Mouse (Mus musculus): ENCODE data around the gene Alad. TPM values are rescaled to one million over a fixed set of nuclear protein-coding genes. Genes with fewer than 3 reads are reported as not detected.
A peak's percentile ranks its signal among the peaks of the same experiment; 100 is the strongest.

Alad gene
- polyA plus RNA-seq, 2 experiments: 57.3 to 90.2 TPM

DNA sequence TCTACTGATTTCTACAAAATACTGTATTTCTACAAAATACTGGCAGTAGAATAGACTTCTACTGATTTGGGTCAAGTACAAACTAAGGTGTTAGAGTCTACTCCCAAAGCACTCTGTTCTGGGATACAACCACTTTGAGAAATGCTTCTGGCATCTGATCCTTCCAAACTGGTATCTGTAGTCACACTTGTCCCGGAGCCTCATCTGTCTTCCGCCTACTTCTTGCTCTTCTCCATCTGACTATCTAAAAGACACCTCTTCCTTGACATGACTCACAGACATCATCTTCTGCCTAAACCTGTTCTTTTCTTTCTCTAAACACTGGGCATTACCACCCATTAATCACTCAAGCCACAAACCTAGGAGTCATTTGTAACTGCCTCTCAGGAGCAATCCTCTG lies 47.6 kb downstream of the Alad start:
- no peak for TF ChIP-seq POLR2A (IDR thresholded peaks at IDR 0.05; ENCODE audit: borderline replicate concordance, extremely low read depth, insufficient read depth, insufficient read length)
- Histone ChIP-seq H3K36me3 (ENCODE audit: control insufficient read depth, insufficient read depth, low read length) (no peaks in the 10 kb centered on the region), H3K4me2 (replicated peaks; ENCODE audit: low read depth, low read length, severe bottlenecking) (no peak overlapping the region), H3K4me3 (replicated peaks; ENCODE audit: low read length) (no peak overlapping the region), H3K4me1 (ENCODE audit: control insufficient read depth, insufficient read depth, low read length) (no peaks in the 10 kb centered on the region), H3K27ac (replicated peaks; ENCODE audit: low read depth, low read length) (no peak overlapping the region), H3K9ac (ENCODE audit: low read depth, low read length, severe bottlenecking) (no peak overlapping the region), H3K27me3 (ENCODE audit: control insufficient read depth, insufficient read depth, low read length) (no peaks in the 10 kb centered on the region), H3K9me3 (ENCODE audit: control insufficient read depth, low read length) (no peaks in the 10 kb centered on the region)
- WGBS: 84% methylated on average over 2 of the region's 2 CpGs
- ATAC-seq (ENCODE audit: low FRiP score, low read depth) (no peak), DNase-seq (ENCODE audit: low spot score) (no peak)

DNA sequence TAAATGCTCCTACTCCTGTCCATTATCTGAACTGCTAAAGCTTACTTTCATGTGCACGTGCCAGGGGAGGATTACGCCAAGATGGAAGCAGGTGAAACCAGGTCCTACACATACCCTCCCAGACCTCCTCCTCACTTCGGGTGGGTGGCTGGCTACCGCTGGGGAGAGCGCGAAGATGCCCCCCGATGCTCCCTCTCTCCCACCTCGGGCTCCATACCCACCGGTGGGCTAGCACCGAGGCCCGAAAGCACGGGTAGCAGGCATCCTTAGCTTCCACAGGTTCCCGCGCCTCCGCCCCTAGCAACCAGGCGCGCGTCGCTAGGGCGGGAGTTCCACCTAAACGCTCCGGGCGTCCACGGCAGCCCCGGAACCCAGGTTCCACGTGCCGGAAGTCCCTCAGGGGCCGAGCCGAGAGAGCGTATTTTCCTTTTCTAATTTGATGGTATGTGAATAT lies 49.1 kb downstream of the Alad start, which contains the start of gene Wdr31:
Wdr31 (minus strand) TSS at position 299 of the 454 bp plus-strand sequence.
- Histone ChIP-seq H3K27me3 (ENCODE audit: control insufficient read depth, insufficient read depth, low read length) (no peaks in the 10 kb centered on the region), H3K4me1 (ENCODE audit: control insufficient read depth, insufficient read depth, low read length) (no peaks in the 10 kb centered on the region), H3K4me3 (replicated peaks; ENCODE audit: low read length) (peak within 1 kb of the TSS; percentile 51), H3K9ac (ENCODE audit: low read depth, low read length, severe bottlenecking) (peak within 1 kb of the TSS; percentile 55), H3K9me3 (ENCODE audit: control insufficient read depth, low read length) (no peaks in the 10 kb centered on the region), H3K4me2 (replicated peaks; ENCODE audit: low read depth, low read length, severe bottlenecking) (peak within 1 kb of the TSS; percentile 63), H3K36me3 (ENCODE audit: control insufficient read depth, insufficient read depth, low read length) (no peaks in the 10 kb centered on the region), H3K27ac (replicated peaks; ENCODE audit: low read depth, low read length) (no peak within 1 kb of the TSS)
- peak; percentile 93 for ATAC-seq (ENCODE audit: low FRiP score, low read depth)
- under 1% methylated on average over 30 of the region's 30 CpGs for WGBS
- TF ChIP-seq POLR2A (IDR thresholded peaks at IDR 0.05; ENCODE audit: borderline replicate concordance, extremely low read depth, insufficient read depth, insufficient read length): no peak
- peak; percentile 74 for DNase-seq (ENCODE audit: low spot score)

DNA sequence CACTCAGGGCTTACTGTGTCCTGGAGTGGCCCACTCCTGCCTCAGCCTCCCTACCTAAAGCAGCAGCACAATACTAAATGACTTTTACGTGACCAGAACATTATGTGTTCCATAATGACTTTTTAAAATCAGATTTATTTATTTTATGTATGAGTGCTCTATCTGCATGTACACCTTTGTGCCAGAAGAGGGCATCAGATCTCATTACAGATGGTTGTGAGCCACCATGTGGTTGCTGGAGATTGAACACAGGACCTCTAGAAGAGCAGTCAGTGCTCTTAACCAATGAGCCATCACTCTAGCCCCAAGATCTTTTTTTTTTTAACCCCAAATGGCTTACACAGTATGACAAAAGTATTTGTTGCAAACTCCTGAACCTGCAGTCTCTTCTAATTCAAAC lies 51.6 kb downstream of the Alad start:
- TF ChIP-seq POLR2A (IDR thresholded peaks at IDR 0.05; ENCODE audit: borderline replicate concordance, extremely low read depth, insufficient read depth, insufficient read length): no peak
- Histone ChIP-seq H3K4me3 (replicated peaks; ENCODE audit: low read length) (no peak overlapping the region), H3K9me3 (ENCODE audit: control insufficient read depth, low read length) (no peaks in the 10 kb centered on the region), H3K9ac (ENCODE audit: low read depth, low read length, severe bottlenecking) (no peak overlapping the region), H3K36me3 (ENCODE audit: control insufficient read depth, insufficient read depth, low read length) (no peaks in the 10 kb centered on the region), H3K4me2 (replicated peaks; ENCODE audit: low read depth, low read length, severe bottlenecking) (no peak overlapping the region), H3K27ac (replicated peaks; ENCODE audit: low read depth, low read length) (no peak overlapping the region), H3K27me3 (ENCODE audit: control insufficient read depth, insufficient read depth, low read length) (no peaks in the 10 kb centered on the region), H3K4me1 (ENCODE audit: control insufficient read depth, insufficient read depth, low read length) (no peaks in the 10 kb centered on the region)
- no peak for DNase-seq (ENCODE audit: low spot score)
- 86% methylated on average over 1 of the region's 1 CpGs for WGBS
- ATAC-seq (ENCODE audit: low FRiP score, low read depth): no peak

DNA sequence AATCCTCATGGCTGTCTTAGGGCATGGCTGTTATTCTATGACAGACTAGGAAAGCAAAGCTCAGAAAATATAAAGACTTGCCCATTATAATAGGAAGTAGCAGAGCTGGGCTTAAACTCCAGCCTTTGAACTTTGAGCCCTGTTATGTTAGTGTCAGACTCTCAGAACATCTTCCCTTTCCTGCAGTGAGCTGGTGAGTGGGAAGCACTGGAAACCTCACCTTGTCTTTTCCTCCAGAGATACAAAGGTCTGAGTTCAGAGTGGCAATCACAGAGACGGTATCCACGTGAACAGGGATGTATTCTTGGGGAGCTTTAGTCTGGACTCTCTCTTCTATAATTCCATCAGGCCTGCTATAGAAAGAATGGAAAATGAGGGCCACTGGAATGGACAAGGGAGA lies 56.6 kb downstream of the Alad start:
- ATAC-seq (ENCODE audit: low FRiP score, low read depth): no peak
- WGBS: 87% methylated on average over 2 of the region's 2 CpGs
- no peak for TF ChIP-seq POLR2A (IDR thresholded peaks at IDR 0.05; ENCODE audit: borderline replicate concordance, extremely low read depth, insufficient read depth, insufficient read length)
- Histone ChIP-seq H3K36me3 (ENCODE audit: control insufficient read depth, insufficient read depth, low read length) (no peaks in the 10 kb centered on the region), H3K9me3 (ENCODE audit: control insufficient read depth, low read length) (no peaks in the 10 kb centered on the region), H3K27me3 (ENCODE audit: control insufficient read depth, insufficient read depth, low read length) (no peaks in the 10 kb centered on the region), H3K4me2 (replicated peaks; ENCODE audit: low read depth, low read length, severe bottlenecking) (no peak overlapping the region), H3K9ac (ENCODE audit: low read depth, low read length, severe bottlenecking) (no peak overlapping the region), H3K4me3 (replicated peaks; ENCODE audit: low read length) (no peak overlapping the region), H3K27ac (replicated peaks; ENCODE audit: low read depth, low read length) (no peak overlapping the region), H3K4me1 (ENCODE audit: control insufficient read depth, insufficient read depth, low read length) (no peaks in the 10 kb centered on the region)
- no peak for DNase-seq (ENCODE audit: low spot score)

DNA sequence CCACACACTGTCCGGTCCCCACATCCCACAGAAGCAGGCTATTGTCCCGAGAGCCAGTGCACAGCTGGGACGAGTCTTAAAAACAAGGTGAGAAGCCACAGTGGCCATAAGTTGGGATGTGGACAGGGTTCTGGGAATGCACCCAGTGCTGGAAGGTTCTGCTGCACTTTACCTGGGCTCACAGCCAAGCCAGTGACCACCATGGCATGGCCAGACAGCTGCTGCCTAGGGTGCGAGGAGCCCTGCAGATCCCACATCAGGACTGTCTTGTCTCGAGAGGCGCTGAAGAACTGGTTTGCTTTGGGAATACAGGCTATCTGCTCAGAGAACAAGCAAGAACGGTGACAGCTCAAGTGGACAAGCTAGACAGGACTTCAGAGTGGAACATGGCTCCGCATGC lies 59.4 kb downstream of the Alad start:
- no peak for DNase-seq (ENCODE audit: low spot score)
- Histone ChIP-seq H3K4me2 (replicated peaks; ENCODE audit: low read depth, low read length, severe bottlenecking) (no peak overlapping the region), H3K36me3 (ENCODE audit: control insufficient read depth, insufficient read depth, low read length) (no peaks in the 10 kb centered on the region), H3K27me3 (ENCODE audit: control insufficient read depth, insufficient read depth, low read length) (no peaks in the 10 kb centered on the region), H3K4me3 (replicated peaks; ENCODE audit: low read length) (no peak overlapping the region), H3K27ac (replicated peaks; ENCODE audit: low read depth, low read length) (no peak overlapping the region), H3K9me3 (ENCODE audit: control insufficient read depth, low read length) (no peaks in the 10 kb centered on the region), H3K9ac (ENCODE audit: low read depth, low read length, severe bottlenecking) (no peak overlapping the region), H3K4me1 (ENCODE audit: control insufficient read depth, insufficient read depth, low read length) (no peaks in the 10 kb centered on the region)
- TF ChIP-seq POLR2A (IDR thresholded peaks at IDR 0.05; ENCODE audit: borderline replicate concordance, extremely low read depth, insufficient read depth, insufficient read length): no peak
- ATAC-seq (ENCODE audit: low FRiP score, low read depth): no peak
- 91% methylated on average over 8 of the region's 8 CpGs for WGBS

Other genes starting within 250 kb of the Alad start
- gene Fkbp15, start 159.4 kb downstream of the Alad start, polyA plus RNA-seq (2012; rRNA removed): 24.1 and 25.7 TPM in 2 replicates
- 29.3 and 29.6 TPM in 2 replicates for gene Fkbp15, start 159.4 kb downstream of the Alad start, polyA plus RNA-seq (2014; fragmentation: Nextera tagmentation; extraction: Ambion mirVana)
- gene Slc31a1, start 159.2 kb downstream of the Alad start, polyA plus RNA-seq (2012; rRNA removed): 33.1 and 33.3 TPM in 2 replicates
- gene Slc31a1, start 159.2 kb downstream of the Alad start, polyA plus RNA-seq (2014; fragmentation: Nextera tagmentation; extraction: Ambion mirVana): 45.0 and 46.0 TPM in 2 replicates
- gene Cdc26, start 111.3 kb downstream of the Alad start, polyA plus RNA-seq (2012; rRNA removed): 114 and 146 TPM in 2 replicates
- gene Cdc26, start 111.3 kb downstream of the Alad start, polyA plus RNA-seq (2014; fragmentation: Nextera tagmentation; extraction: Ambion mirVana): 184 and 190 TPM in 2 replicates
- gene Prpf4, start 111.1 kb downstream of the Alad start, polyA plus RNA-seq (2012; rRNA removed): 27.4 and 28.9 TPM in 2 replicates
- gene Prpf4, start 111.1 kb downstream of the Alad start, polyA plus RNA-seq (2014; fragmentation: Nextera tagmentation; extraction: Ambion mirVana): 20.8 and 22.4 TPM in 2 replicates
- 0.14 and 0.46 TPM in 2 replicates for gene Rnf183, start 84.7 kb downstream of the Alad start, polyA plus RNA-seq (2012; rRNA removed)
- gene Rnf183, start 84.7 kb downstream of the Alad start, polyA plus RNA-seq (2014; fragmentation: Nextera tagmentation; extraction: Ambion mirVana): not detected in 2 replicates
- gene Wdr31, start 49.0 kb downstream of the Alad start, polyA plus RNA-seq (2012; rRNA removed): 3.9 and 4.1 TPM in 2 replicates
- 4.6 TPM in 2 replicates for gene Wdr31, start 49.0 kb downstream of the Alad start, polyA plus RNA-seq (2014; fragmentation: Nextera tagmentation; extraction: Ambion mirVana)
- gene Bspry, start 39.9 kb downstream of the Alad start, polyA plus RNA-seq (2012; rRNA removed): 7.2 and 7.4 TPM in 2 replicates
- 11.7 and 13.3 TPM in 2 replicates for gene Bspry, start 39.9 kb downstream of the Alad start, polyA plus RNA-seq (2014; fragmentation: Nextera tagmentation; extraction: Ambion mirVana)
- gene Hdhd3, start 16.5 kb downstream of the Alad start, polyA plus RNA-seq (2012; rRNA removed): 7.6 and 9.0 TPM in 2 replicates
- 12.6 and 15.0 TPM in 2 replicates for gene Hdhd3, start 16.5 kb downstream of the Alad start, polyA plus RNA-seq (2014; fragmentation: Nextera tagmentation; extraction: Ambion mirVana)
- 39.8 and 51.4 TPM in 2 replicates for gene Pole3, start 5.2 kb upstream of the Alad start, polyA plus RNA-seq (2012; rRNA removed)
- 77.9 and 80.2 TPM in 2 replicates for gene Pole3, start 5.2 kb upstream of the Alad start, polyA plus RNA-seq (2014; fragmentation: Nextera tagmentation; extraction: Ambion mirVana)
- 0.35 and 0.51 TPM in 2 replicates for gene 4933430I17Rik, start 5.5 kb upstream of the Alad start, polyA plus RNA-seq (2012; rRNA removed)
- 0.14 and 0.54 TPM in 2 replicates for gene 4933430I17Rik, start 5.5 kb upstream of the Alad start, polyA plus RNA-seq (2014; fragmentation: Nextera tagmentation; extraction: Ambion mirVana)
- gene Rgs3, start 39.9 kb upstream of the Alad start, polyA plus RNA-seq (2012; rRNA removed): 67.6 and 68.2 TPM in 2 replicates
- gene Rgs3, start 39.9 kb upstream of the Alad start, polyA plus RNA-seq (2014; fragmentation: Nextera tagmentation; extraction: Ambion mirVana): 37.6 and 40.2 TPM in 2 replicates